Mouse (Mus musculus): Measurements from ENCODE around the gene Gm614. TPM values are rescaled to one million over a fixed set of nuclear protein-coding genes. Genes with fewer than 3 reads are reported as not detected.

Gene Gm614
- total RNA-seq, 2 experiments from 2014 or later: not detected

- DNase-seq: peak; percentile 50
- intact Hi-C loops (cut with DNase I): loop anchor here (5.0 kb wide), 1 partner anchor 153 kb away; no protein-coding TSS in a partner anchor
- TF ChIP-seq CTCF (IDR thresholded peaks at IDR 0.05): peak; percentile 62
- Histone ChIP-seq H3K27ac (no peak overlapping the region), H3K4me3 (no peak overlapping the region)
Measured at GRCm38 (mm10) chrX:101285534-101285933, 21.7 kb upstream of the Gm614 start.

GRCm38 (mm10) chrX:101282813-101283212 is 19.0 kb upstream of the Gm614 start:
- no peak for DNase-seq
- intact Hi-C loops (cut with DNase I): no loop called here
- no peak for TF ChIP-seq CTCF (IDR thresholded peaks at IDR 0.05)
- H3K27ac ChIP-seq: no peak overlapping the region
- H3K4me3 ChIP-seq: no peak overlapping the region

- intact Hi-C loops (cut with DNase I): loop anchor here (2.0 kb wide), 1 partner anchor 19 kb away; the partner anchor contains the start of gene Foxo4
- no peak for TF ChIP-seq CTCF (IDR thresholded peaks at IDR 0.05)
- peak; percentile 94 for DNase-seq
- peak within 1 kb of the TSS; percentile 73 for H3K4me3 ChIP-seq
- peak within 1 kb of the TSS; percentile 91 for H3K27ac ChIP-seq
Measured at GRCm38 (mm10) chrX:101273875-101274738, 10.3 kb upstream of the Gm614 start, which contains the start of gene Med12. TSS of gene Med12 (plus strand) at chrX:101274030.

- no peak for DNase-seq
- no peak for TF ChIP-seq CTCF (IDR thresholded peaks at IDR 0.05)
- Histone ChIP-seq H3K27ac (peak overlapping the region; percentile 91), H3K4me3 (peak overlapping the region; percentile 73)
- intact Hi-C loops (cut with DNase I): no loop called here
Measured at GRCm38 (mm10) chrX:101273410-101273809, 9.6 kb upstream of the Gm614 start.

- peak within 1 kb of the TSS; percentile 54 for H3K4me3 ChIP-seq
- TF ChIP-seq CTCF (IDR thresholded peaks at IDR 0.05): no peak
- intact Hi-C loops (cut with DNase I): no loop called here
- DNase-seq: no peak
- H3K27ac ChIP-seq: peak within 1 kb of the TSS; percentile 24
Measured at GRCm38 (mm10) chrX:101268755-101269124, 4.9 kb upstream of the Gm614 start, which contains the start of gene Gm20489. TSS of gene Gm20489 (minus strand) at chrX:101269023.

- intact Hi-C loops (cut with DNase I): no loop called here
- no peak for DNase-seq
- peak within 1 kb of the TSS; percentile 24 for H3K27ac ChIP-seq
- peak within 1 kb of the TSS; percentile 54 for H3K4me3 ChIP-seq
- TF ChIP-seq CTCF (IDR thresholded peaks at IDR 0.05): no peak
Measured at GRCm38 (mm10) chrX:101268025-101268754, 4.4 kb upstream of the Gm614 start, which contains the start of gene Il2rg. TSS of gene Il2rg (minus strand) at chrX:101268255.

GRCm38 (mm10) chrX:101266631-101267030 is 2.8 kb upstream of the Gm614 start:
- no peak overlapping the region for H3K4me3 ChIP-seq
- H3K27ac ChIP-seq: no peak overlapping the region
- DNase-seq: no peak
- intact Hi-C loops (cut with DNase I): no loop called here
- TF ChIP-seq CTCF (IDR thresholded peaks at IDR 0.05): no peak

GRCm38 (mm10) chrX:101260441-101261325 is 3.1 kb downstream of the Gm614 start:
- TF ChIP-seq CTCF (IDR thresholded peaks at IDR 0.05): no peak
- Histone ChIP-seq H3K4me3 (no peak overlapping the region), H3K27ac (no peak overlapping the region)
- intact Hi-C loops (cut with DNase I): no loop called here
- DNase-seq: no peak

GRCm38 (mm10) chrX:101256603-101257002 is 7.2 kb downstream of the Gm614 start:
- no peak overlapping the region for H3K4me3 ChIP-seq
- DNase-seq: peak; percentile 24
- intact Hi-C loops (cut with DNase I): no loop called here
- H3K27ac ChIP-seq: no peak overlapping the region
- peak; percentile 29; the same call in 1 of the 2 replicates for TF ChIP-seq CTCF (IDR thresholded peaks at IDR 0.05)

- intact Hi-C loops (cut with DNase I): loop anchor here (2.0 kb wide), 3 partner anchors 20 to 78 kb away; partner anchors contain the start of genes Med12 and Snx12
- DNase-seq: peak; percentile 15
- H3K4me3 ChIP-seq: peak overlapping the region; percentile 76
- no peak for TF ChIP-seq CTCF (IDR thresholded peaks at IDR 0.05)
- peak overlapping the region; percentile 90 for H3K27ac ChIP-seq
Measured at GRCm38 (mm10) chrX:101254740-101255139, 9.1 kb downstream of the Gm614 start.

GRCm38 (mm10) chrX:101253952-101254729 is 9.7 kb downstream of the Gm614 start, which contains the start of gene Foxo4:
TSS of gene Foxo4 (plus strand) at chrX:101254528.
- peak within 1 kb of the TSS; percentile 76 for H3K4me3 ChIP-seq
- intact Hi-C loops (cut with DNase I): loop anchor here (2.0 kb wide), 3 partner anchors 21 to 79 kb away; partner anchors contain the start of genes Med12 and Snx12
- TF ChIP-seq CTCF (IDR thresholded peaks at IDR 0.05): no peak
- peak; percentile 91 for DNase-seq
- H3K27ac ChIP-seq: peak within 1 kb of the TSS; percentile 90
